Mouse (Mus musculus) olfactory bulb, adult 2 months (tissue): ENCODE measurements around the gene Tex33. TPM values are rescaled to one million over a fixed set of nuclear protein-coding genes. Genes with fewer than 3 reads are reported as not detected.
A peak's percentile ranks its signal among the peaks of the same experiment; 100 is the strongest.

Source experiments
- H3K27ac ChIP-seq: fragments of 200-500 bp; 2 replicates; pipeline ENCODE4 v1.5.1; 2012; ENCODE audit warnings: low read depth, low read length; ENCODE audit not compliant: insufficient read depth
- H3K4me1 ChIP-seq: fragments of 200-500 bp; 2 replicates; pipeline ENCODE4 v1.6.1; 2012; ENCODE audit warnings: low read length; ENCODE audit not compliant: control insufficient read depth, insufficient read depth
- H3K4me3 ChIP-seq: fragments of 200-500 bp; 2 replicates; pipeline ENCODE4 v1.5.1; 2012; ENCODE audit warnings: mild to moderate bottlenecking, low read depth, low read length, moderate library complexity; ENCODE audit not compliant: insufficient read depth
- CTCF ChIP-seq: fragments of 200-500 bp; IDR thresholded peaks from 2 replicates; pipeline ENCODE4 v1.5.1; 2012; ENCODE audit warnings: low read depth, mild to moderate bottlenecking, low read length, moderate library complexity; ENCODE audit not compliant: insufficient read depth
- POLR2A ChIP-seq: fragments of 200-500 bp; IDR thresholded peaks from 2 replicates; pipeline ENCODE4 v1.6.1; 2012; ENCODE audit warnings: mild to moderate bottlenecking, low read depth, low read length, moderate library complexity; ENCODE audit not compliant: insufficient read depth
- WGBS: fragments of 180-500 bp; shearing (Covaris S2); methylation state at CpG from one replicate; pipeline ENCODE4 v1.1.7; 2018; 5-methylcytosine and 5-hydroxymethylcytosine counted together
- polyA plus RNA-seq: library from polyadenylated mRNA; stranded (reverse); fragments of >200 nt; gene quantifications from 2 replicates; pipeline ENCODE4 v1.2.4, GENCODE M21; 2012; ENCODE audit warnings: low replicate concordance; ENCODE audit not compliant: missing spikeins, insufficient read depth, insufficient read length

Gene Tex33
- not detected in 2 replicates for polyA plus RNA-seq

- no peaks in the 10 kb centered on the region for H3K4me1 ChIP-seq
- no peak within 1 kb of the TSS for H3K4me3 ChIP-seq
- H3K27ac ChIP-seq = no peak within 1 kb of the TSS
- 87% methylated on average over 8 of the region's 8 CpGs for WGBS
- TF ChIP-seq CTCF (no peak), POLR2A (no peak)
Measured at GRCm38 (mm10) chr15:78395478-78395962, at the start of gene Tex33. Gene Tex33, minus strand, starts transcription at chr15:78395912.

GRCm38 (mm10) chr15:78443857-78444256 lies 48.1 kb upstream of the Tex33 start:
- Histone ChIP-seq H3K27ac (no peak overlapping the region), H3K4me3 (no peak overlapping the region), H3K4me1 (peaks cover 39% of the 10 kb centered on the region)
- 74% methylated on average over 6 of the region's 6 CpGs for WGBS
- TF ChIP-seq POLR2A (no peak), CTCF (no peak)

GRCm38 (mm10) chr15:78442231-78442630 lies 46.5 kb upstream of the Tex33 start:
- Histone ChIP-seq H3K4me1 (peaks cover 50% of the 10 kb centered on the region), H3K4me3 (no peak overlapping the region), H3K27ac (no peak overlapping the region)
- 93% methylated on average over 19 of the region's 19 CpGs for WGBS
- no peak for TF ChIP-seq CTCF
- TF ChIP-seq POLR2A = no peak

- no peak overlapping the region for H3K27ac ChIP-seq
- H3K4me3 ChIP-seq = no peak overlapping the region
- no peak for TF ChIP-seq POLR2A
- no peak for TF ChIP-seq CTCF
- WGBS = 75% methylated on average over 9 of the region's 9 CpGs
- H3K4me1 ChIP-seq = peaks cover 71% of the 10 kb centered on the region
Measured at GRCm38 (mm10) chr15:78438973-78439372, 43.3 kb upstream of the Tex33 start.

GRCm38 (mm10) chr15:78438505-78438904 lies 42.8 kb upstream of the Tex33 start:
- Histone ChIP-seq H3K27ac (no peak overlapping the region), H3K4me3 (no peak overlapping the region), H3K4me1 (peaks cover 69% of the 10 kb centered on the region)
- 63% methylated on average over 8 of the region's 8 CpGs for WGBS
- TF ChIP-seq POLR2A (no peak), CTCF (no peak)

- no peak for TF ChIP-seq CTCF
- no peak for TF ChIP-seq POLR2A
- 42% methylated on average over 4 of the region's 4 CpGs for WGBS
- H3K27ac ChIP-seq = peak overlapping the region; percentile 13; the same call in 1 of the 2 replicates
- H3K4me3 ChIP-seq = no peak overlapping the region
- H3K4me1 ChIP-seq = peaks cover 69% of the 10 kb centered on the region
Measured at GRCm38 (mm10) chr15:78438018-78438394, 42.3 kb upstream of the Tex33 start.

GRCm38 (mm10) chr15:78437237-78438017 lies 41.7 kb upstream of the Tex33 start:
- 19% methylated on average over 23 of the region's 23 CpGs for WGBS
- Histone ChIP-seq H3K4me1 (peaks cover 69% of the 10 kb centered on the region), H3K27ac (peak overlapping the region; percentile 93), H3K4me3 (peak overlapping the region; percentile 0; the same call in 1 of the 2 replicates)
- TF ChIP-seq CTCF = no peak
- 0 out of 2 replicates have a peak, but pooled peaks have one; percentile 5 for TF ChIP-seq POLR2A

GRCm38 (mm10) chr15:78436380-78437192 lies 40.9 kb upstream of the Tex33 start:
- TF ChIP-seq CTCF (no peak), POLR2A (0 out of 2 replicates have a peak, but pooled peaks have one; percentile 17)
- Histone ChIP-seq H3K4me3 (peak overlapping the region; percentile 23), H3K4me1 (peaks cover 70% of the 10 kb centered on the region), H3K27ac (peak overlapping the region; percentile 93)
- 9% methylated on average over 31 of the region's 32 CpGs for WGBS
